Mouse (Mus musculus): ENCODE results near the gene Tmem81. TPM values are rescaled to one million over a fixed set of nuclear protein-coding genes. Genes with fewer than 3 reads are reported as not detected.

Gene Tmem81
- polyA plus RNA-seq, 1 experiment from 2014 or later = 2.0 TPM

GRCm38 (mm10) chr1:132535541-132535940, 29.5 kb downstream of the Tmem81 start:
- Histone ChIP-seq H3K4me1 (ENCODE audit: control insufficient read depth, insufficient read depth, low read length) (peaks cover 11% of the 10 kb centered on the region), H3K36me3 (ENCODE audit: control insufficient read depth, insufficient read depth, low read length) (no peaks in the 10 kb centered on the region), H3K4me3 (ENCODE audit: low read depth, low read length) (no peak overlapping the region), H3K27ac (ENCODE audit: low read length) (no peak overlapping the region), H3K9ac (replicated peaks; ENCODE audit: low read depth, low read length) (no peak overlapping the region), H3K27me3 (ENCODE audit: control insufficient read depth, insufficient read depth, low read length) (no peaks in the 10 kb centered on the region), H3K4me2 (replicated peaks; ENCODE audit: low read depth, low read length) (no peak overlapping the region), H3K9me3 (ENCODE audit: control insufficient read depth, low read depth, low read length) (no peaks in the 10 kb centered on the region)
- 89% methylated on average over 4 of the region's 4 CpGs for WGBS
- no peak for ATAC-seq (ENCODE audit: insufficient number of reproducible peaks, insufficient read depth, low FRiP score, low read depth)

GRCm38 (mm10) chr1:132536416-132536815, 30.4 kb downstream of the Tmem81 start:
- H3K27ac ChIP-seq (ENCODE audit: low read length) = no peak overlapping the region
- H3K4me2 ChIP-seq (replicated peaks; ENCODE audit: low read depth, low read length) = no peak overlapping the region
- H3K9ac ChIP-seq (replicated peaks; ENCODE audit: low read depth, low read length) = no peak overlapping the region
- H3K9me3 ChIP-seq (ENCODE audit: control insufficient read depth, low read depth, low read length) = no peaks in the 10 kb centered on the region
- H3K4me3 ChIP-seq (ENCODE audit: low read depth, low read length) = no peak overlapping the region
- H3K27me3 ChIP-seq (ENCODE audit: control insufficient read depth, insufficient read depth, low read length) = no peaks in the 10 kb centered on the region
- WGBS = 84% methylated on average over 3 of the region's 3 CpGs
- H3K36me3 ChIP-seq (ENCODE audit: control insufficient read depth, insufficient read depth, low read length) = no peaks in the 10 kb centered on the region
- no peak for ATAC-seq (ENCODE audit: insufficient number of reproducible peaks, insufficient read depth, low FRiP score, low read depth)
- H3K4me1 ChIP-seq (ENCODE audit: control insufficient read depth, insufficient read depth, low read length) = peaks cover 10% of the 10 kb centered on the region

GRCm38 (mm10) chr1:132537736-132538135, 31.7 kb downstream of the Tmem81 start:
- ATAC-seq (ENCODE audit: insufficient number of reproducible peaks, insufficient read depth, low FRiP score, low read depth) = no peak
- Histone ChIP-seq H3K9me3 (ENCODE audit: control insufficient read depth, low read depth, low read length) (no peaks in the 10 kb centered on the region), H3K9ac (replicated peaks; ENCODE audit: low read depth, low read length) (no peak overlapping the region), H3K27ac (ENCODE audit: low read length) (no peak overlapping the region), H3K4me2 (replicated peaks; ENCODE audit: low read depth, low read length) (no peak overlapping the region), H3K36me3 (ENCODE audit: control insufficient read depth, insufficient read depth, low read length) (no peaks in the 10 kb centered on the region), H3K27me3 (ENCODE audit: control insufficient read depth, insufficient read depth, low read length) (no peaks in the 10 kb centered on the region), H3K4me3 (ENCODE audit: low read depth, low read length) (no peak overlapping the region), H3K4me1 (ENCODE audit: control insufficient read depth, insufficient read depth, low read length) (peaks cover 15% of the 10 kb centered on the region)
- 84% methylated on average over 5 of the region's 5 CpGs for WGBS

GRCm38 (mm10) chr1:132540701-132541100, 34.7 kb downstream of the Tmem81 start:
- no peak overlapping the region for H3K4me3 ChIP-seq (ENCODE audit: low read depth, low read length)
- no peak overlapping the region for H3K27ac ChIP-seq (ENCODE audit: low read length)
- no peak for ATAC-seq (ENCODE audit: insufficient number of reproducible peaks, insufficient read depth, low FRiP score, low read depth)
- H3K27me3 ChIP-seq (ENCODE audit: control insufficient read depth, insufficient read depth, low read length) = peaks cover 8% of the 10 kb centered on the region; the same call in 1 of the 2 replicates
- H3K4me1 ChIP-seq (ENCODE audit: control insufficient read depth, insufficient read depth, low read length) = peaks cover 14% of the 10 kb centered on the region
- no peaks in the 10 kb centered on the region for H3K9me3 ChIP-seq (ENCODE audit: control insufficient read depth, low read depth, low read length)
- H3K9ac ChIP-seq (replicated peaks; ENCODE audit: low read depth, low read length) = no peak overlapping the region
- WGBS = 42% methylated on average over 7 of the region's 7 CpGs
- H3K4me2 ChIP-seq (replicated peaks; ENCODE audit: low read depth, low read length) = no peak overlapping the region
- H3K36me3 ChIP-seq (ENCODE audit: control insufficient read depth, insufficient read depth, low read length) = no peaks in the 10 kb centered on the region

- Histone ChIP-seq H3K27me3 (ENCODE audit: control insufficient read depth, insufficient read depth, low read length) (peaks cover 8% of the 10 kb centered on the region; the same call in 1 of the 2 replicates), H3K9ac (replicated peaks; ENCODE audit: low read depth, low read length) (no peak overlapping the region), H3K4me3 (ENCODE audit: low read depth, low read length) (no peak overlapping the region), H3K27ac (ENCODE audit: low read length) (no peak overlapping the region), H3K4me2 (replicated peaks; ENCODE audit: low read depth, low read length) (no peak overlapping the region), H3K36me3 (ENCODE audit: control insufficient read depth, insufficient read depth, low read length) (no peaks in the 10 kb centered on the region), H3K9me3 (ENCODE audit: control insufficient read depth, low read depth, low read length) (no peaks in the 10 kb centered on the region), H3K4me1 (ENCODE audit: control insufficient read depth, insufficient read depth, low read length) (peaks cover 14% of the 10 kb centered on the region)
- peak; percentile 62 for ATAC-seq (ENCODE audit: insufficient number of reproducible peaks, insufficient read depth, low FRiP score, low read depth)
- WGBS = 6% methylated on average over 14 of the region's 14 CpGs
These were observed 35.3 kb downstream of the Tmem81 start for GRCm38 (mm10) chr1:132541171-132541823.

GRCm38 (mm10) chr1:132541824-132542599, 36.0 kb downstream of the Tmem81 start:
- WGBS = 20% methylated on average over 5 of the region's 5 CpGs

GRCm38 (mm10) chr1:132542762-132543306, 36.8 kb downstream of the Tmem81 start, which contains the start of gene Cntn2:
Cntn2 (minus strand) TSS chr1:132543256.
- Histone ChIP-seq H3K27me3 (ENCODE audit: control insufficient read depth, insufficient read depth, low read length) (peaks cover 8% of the 10 kb centered on the region; the same call in 1 of the 2 replicates), H3K9me3 (ENCODE audit: control insufficient read depth, low read depth, low read length) (no peaks in the 10 kb centered on the region), H3K4me1 (ENCODE audit: control insufficient read depth, insufficient read depth, low read length) (peaks cover 14% of the 10 kb centered on the region), H3K4me3 (ENCODE audit: low read depth, low read length) (peak within 1 kb of the TSS; percentile 15), H3K9ac (replicated peaks; ENCODE audit: low read depth, low read length) (no peak within 1 kb of the TSS), H3K27ac (ENCODE audit: low read length) (no peak within 1 kb of the TSS), H3K4me2 (replicated peaks; ENCODE audit: low read depth, low read length) (peak within 1 kb of the TSS; percentile 35), H3K36me3 (ENCODE audit: control insufficient read depth, insufficient read depth, low read length) (no peaks in the 10 kb centered on the region)
- 1% methylated on average over 30 of the region's 30 CpGs for WGBS
- ATAC-seq (ENCODE audit: insufficient number of reproducible peaks, insufficient read depth, low FRiP score, low read depth) = no peak

More at GRCm38 (mm10) chr1:132541824-132542599, 36.0 kb downstream of the Tmem81 start:
- no peaks in the 10 kb centered on the region for H3K36me3 ChIP-seq (ENCODE audit: control insufficient read depth, insufficient read depth, low read length)
- peak; percentile 31; the same call in 1 of the 2 replicates for ATAC-seq (ENCODE audit: insufficient number of reproducible peaks, insufficient read depth, low FRiP score, low read depth)
- no peak overlapping the region for H3K27ac ChIP-seq (ENCODE audit: low read length)
- H3K4me3 ChIP-seq (ENCODE audit: low read depth, low read length) = peak overlapping the region; percentile 15; the same call in 1 of the 2 replicates
- H3K9me3 ChIP-seq (ENCODE audit: control insufficient read depth, low read depth, low read length) = no peaks in the 10 kb centered on the region
- peaks cover 14% of the 10 kb centered on the region for H3K4me1 ChIP-seq (ENCODE audit: control insufficient read depth, insufficient read depth, low read length)
- H3K4me2 ChIP-seq (replicated peaks; ENCODE audit: low read depth, low read length) = no peak overlapping the region; the same call in 1 of the 2 replicates
- H3K9ac ChIP-seq (replicated peaks; ENCODE audit: low read depth, low read length) = no peak overlapping the region
- H3K27me3 ChIP-seq (ENCODE audit: control insufficient read depth, insufficient read depth, low read length) = peaks cover 8% of the 10 kb centered on the region; the same call in 1 of the 2 replicates

- WGBS = 70% methylated on average over 8 of the region's 8 CpGs
- no peak overlapping the region for H3K4me3 ChIP-seq (ENCODE audit: low read depth, low read length)
- peaks cover 8% of the 10 kb centered on the region; the same call in 1 of the 2 replicates for H3K27me3 ChIP-seq (ENCODE audit: control insufficient read depth, insufficient read depth, low read length)
- no peak overlapping the region for H3K27ac ChIP-seq (ENCODE audit: low read length)
- ATAC-seq (ENCODE audit: insufficient number of reproducible peaks, insufficient read depth, low FRiP score, low read depth) = no peak
- peaks cover 14% of the 10 kb centered on the region for H3K4me1 ChIP-seq (ENCODE audit: control insufficient read depth, insufficient read depth, low read length)
- no peaks in the 10 kb centered on the region for H3K36me3 ChIP-seq (ENCODE audit: control insufficient read depth, insufficient read depth, low read length)
- no peak overlapping the region for H3K4me2 ChIP-seq (replicated peaks; ENCODE audit: low read depth, low read length)
- H3K9ac ChIP-seq (replicated peaks; ENCODE audit: low read depth, low read length) = no peak overlapping the region
- H3K9me3 ChIP-seq (ENCODE audit: control insufficient read depth, low read depth, low read length) = no peaks in the 10 kb centered on the region
These were observed 37.8 kb downstream of the Tmem81 start for GRCm38 (mm10) chr1:132543789-132544188.
